Mouse (Mus musculus) brain, embryonic 18.5 days (tissue): ENCODE measurements around the gene Ntrk3.

Experiments
- DNase-seq: peaks from one replicate; pipeline ENCODE4 v3.0.0-alpha.2; 2012; ENCODE audit warnings: low read depth, low spot score

Gene Ntrk3

DNA sequence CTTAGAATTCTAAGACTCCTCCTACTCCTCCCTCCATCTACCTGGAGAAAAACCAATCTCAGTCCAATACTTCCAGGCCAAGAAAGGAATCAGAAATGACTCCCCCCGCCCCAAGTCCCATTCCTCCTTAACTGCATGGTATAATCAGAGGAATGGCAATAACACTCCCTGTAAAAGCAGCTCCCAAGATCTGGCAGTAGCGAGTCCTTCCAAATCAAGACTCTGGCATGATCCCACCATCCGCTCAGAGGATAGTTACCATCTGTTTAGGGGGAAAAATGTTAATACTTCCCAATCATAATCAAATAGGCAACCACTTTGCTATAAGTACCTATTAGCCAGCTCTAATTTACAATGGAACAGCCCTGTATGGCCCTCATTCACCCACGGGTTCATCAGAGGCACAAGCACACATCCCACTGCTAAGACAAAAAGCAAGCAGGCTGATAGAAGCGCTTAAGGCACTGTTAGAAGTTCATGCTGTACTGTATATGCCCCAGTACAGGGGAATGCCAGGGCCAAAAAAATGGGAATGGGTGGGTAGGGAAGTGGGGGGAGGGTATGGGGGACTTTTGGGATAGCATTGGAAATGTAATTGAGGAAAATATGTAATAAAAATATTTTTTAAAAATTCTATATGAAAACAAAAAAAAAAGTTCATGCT, 294.3 kb downstream of the Ntrk3 start:
- no peak for DNase-seq

DNA sequence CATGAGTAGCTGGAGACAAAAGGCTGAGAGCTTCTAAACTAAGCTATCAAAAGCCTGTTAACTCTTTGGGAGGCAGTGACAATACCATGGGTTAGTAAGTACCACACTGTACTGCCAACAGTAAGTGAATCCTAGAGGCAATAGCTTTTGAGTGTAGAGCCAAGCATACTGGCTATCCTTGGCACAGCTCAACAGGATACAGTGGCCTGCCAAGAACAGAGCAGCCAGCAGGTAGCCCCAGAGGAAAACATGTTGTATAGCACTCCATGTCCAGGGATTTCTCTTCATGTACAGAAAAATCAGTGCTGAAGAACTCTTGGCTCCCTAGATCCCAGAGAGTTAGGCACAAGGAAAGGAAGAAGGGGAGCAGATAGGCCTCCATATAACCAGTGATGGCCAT, 296.1 kb downstream of the Ntrk3 start:
- no peak for DNase-seq

DNA sequence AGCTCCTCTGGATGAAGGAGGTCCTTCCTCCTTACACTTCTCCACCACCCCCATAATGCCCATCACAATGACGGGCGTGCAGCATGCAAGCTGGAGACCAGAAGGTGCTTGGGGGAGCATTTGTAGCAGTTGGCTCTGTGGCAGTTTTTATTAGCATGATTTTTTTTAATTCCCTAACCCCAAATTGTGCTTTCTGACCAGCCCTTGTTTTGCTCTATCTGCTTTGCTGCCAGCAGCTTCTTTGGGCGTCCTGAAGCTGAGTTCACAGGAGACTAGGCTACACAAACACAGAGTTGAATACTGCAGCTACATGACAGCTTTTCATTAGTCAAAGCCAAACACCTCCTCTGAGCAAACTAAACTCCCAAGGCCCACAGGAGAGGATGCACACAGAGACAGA, 296.9 kb downstream of the Ntrk3 start:
- no peak for DNase-seq

DNA sequence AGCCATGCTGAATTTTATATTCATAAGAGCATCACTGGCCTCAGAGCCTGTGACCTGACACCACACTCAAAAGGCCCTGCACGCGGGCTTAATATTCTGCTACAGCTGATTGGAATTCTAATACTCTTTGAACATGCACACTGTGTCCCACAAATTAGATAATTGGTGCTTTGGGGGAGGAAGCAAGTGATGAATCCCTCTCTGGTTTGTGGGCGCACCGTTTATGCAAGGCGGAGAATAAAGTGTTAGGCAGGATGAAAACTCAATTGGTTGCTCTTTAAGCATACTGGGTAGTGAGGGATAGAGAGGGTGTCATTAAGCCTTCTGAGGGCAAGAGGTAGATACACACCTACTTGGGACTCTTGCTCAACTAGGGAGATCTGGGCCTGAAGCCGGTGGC, 297.3 kb downstream of the Ntrk3 start:
- DNase-seq = no peak

DNA sequence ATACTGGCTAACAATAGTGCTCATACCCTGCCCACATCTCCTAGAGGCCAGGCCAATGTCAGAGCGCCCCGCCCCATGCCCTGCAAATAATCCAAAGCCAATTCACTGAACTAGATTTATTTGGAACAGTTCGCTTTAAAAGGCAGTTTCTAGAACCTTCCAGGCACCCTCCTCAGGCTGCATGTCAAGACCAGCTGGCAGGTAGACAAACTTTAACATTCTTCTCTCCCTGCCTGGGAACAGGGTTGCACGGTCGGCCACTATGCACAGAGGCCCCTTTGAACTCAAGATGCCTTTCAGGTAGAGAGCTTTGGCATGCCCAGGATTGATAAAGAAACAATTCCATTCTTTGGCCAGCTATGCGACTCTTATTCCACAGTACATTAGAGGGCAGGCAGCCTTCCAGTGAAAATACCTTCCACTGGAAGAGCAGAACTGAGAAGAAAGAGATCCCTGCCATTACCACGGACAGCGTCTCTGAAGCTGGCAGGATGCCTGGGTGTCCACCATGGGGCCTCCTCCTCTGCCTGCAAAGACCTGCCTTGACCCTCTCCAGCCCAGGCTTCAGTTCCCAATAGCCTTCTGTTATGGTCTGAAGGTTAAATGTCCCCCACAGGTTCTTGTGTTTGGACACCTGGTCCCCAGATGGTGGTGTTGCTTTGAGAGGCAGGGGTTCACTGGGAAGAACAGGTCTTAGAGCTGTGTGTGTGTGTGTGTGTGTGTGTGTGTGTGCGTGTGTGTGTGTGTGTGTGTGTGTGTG, 298.3 kb downstream of the Ntrk3 start:
- DNase-seq = no peak

DNA sequence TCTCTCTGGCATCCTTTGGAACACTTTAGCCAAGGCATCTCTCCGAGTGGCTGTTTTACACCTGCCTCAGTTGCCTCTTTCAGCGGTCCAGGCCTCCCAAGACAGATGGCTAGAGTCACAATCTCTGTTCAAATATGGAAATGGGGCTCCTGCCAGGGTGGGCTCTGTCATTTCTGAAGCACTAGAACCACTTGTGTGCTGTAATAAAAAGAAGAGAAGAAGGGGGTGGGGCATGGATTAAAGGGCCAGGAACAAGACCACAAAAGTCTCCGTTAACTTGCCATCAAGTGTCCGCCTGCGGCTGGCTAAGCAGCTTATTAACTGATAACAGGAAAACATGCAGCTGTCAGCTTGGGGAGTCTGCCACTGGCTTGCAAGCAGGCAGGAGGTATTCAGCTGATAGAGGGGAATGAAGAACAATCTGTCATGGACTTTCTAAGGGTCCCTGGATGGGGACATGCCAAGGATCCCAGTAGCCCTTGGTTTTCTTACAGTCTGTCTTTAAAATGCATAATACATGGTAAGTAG, 304.1 kb downstream of the Ntrk3 start:
- no peak for DNase-seq

DNA sequence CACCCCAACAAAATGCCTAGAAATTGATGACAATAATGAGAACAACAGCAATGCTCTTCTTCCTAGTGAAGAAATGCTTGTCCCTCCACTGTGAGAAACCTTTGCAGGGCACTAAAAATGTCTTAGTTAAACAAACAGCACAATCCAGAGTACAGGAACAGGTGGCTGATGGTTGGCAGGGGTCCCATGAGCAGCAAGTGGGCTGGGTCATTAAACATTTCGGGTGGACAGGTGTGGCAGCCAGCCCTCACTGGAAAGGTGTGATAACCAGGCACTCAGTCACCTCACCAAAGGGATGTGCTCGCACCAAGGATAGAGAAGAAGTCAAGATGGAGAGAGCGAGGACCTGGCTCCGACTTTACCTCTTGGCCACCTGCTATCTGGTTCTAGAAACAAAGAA, 306.2 kb downstream of the Ntrk3 start:
- DNase-seq = no peak

DNA sequence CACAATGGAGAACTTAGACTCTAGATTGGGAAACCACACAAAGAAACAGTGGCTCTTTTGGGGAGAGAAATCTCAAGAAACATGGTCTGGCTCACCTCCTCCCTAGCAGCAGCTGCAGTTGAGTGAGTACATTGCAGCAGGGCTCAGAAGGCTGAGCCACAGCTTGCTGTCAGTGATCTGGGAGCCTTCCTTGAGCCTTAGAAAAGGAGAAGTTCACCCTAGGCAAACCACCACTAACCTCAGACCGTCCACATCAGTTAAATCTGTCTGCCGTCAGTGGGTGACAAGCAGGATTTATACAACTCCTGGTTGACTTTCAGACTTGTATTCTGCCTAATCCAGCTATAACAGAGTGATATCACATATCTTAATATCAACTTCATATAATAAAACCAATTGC, 325.6 kb downstream of the Ntrk3 start:
- no peak for DNase-seq

DNA sequence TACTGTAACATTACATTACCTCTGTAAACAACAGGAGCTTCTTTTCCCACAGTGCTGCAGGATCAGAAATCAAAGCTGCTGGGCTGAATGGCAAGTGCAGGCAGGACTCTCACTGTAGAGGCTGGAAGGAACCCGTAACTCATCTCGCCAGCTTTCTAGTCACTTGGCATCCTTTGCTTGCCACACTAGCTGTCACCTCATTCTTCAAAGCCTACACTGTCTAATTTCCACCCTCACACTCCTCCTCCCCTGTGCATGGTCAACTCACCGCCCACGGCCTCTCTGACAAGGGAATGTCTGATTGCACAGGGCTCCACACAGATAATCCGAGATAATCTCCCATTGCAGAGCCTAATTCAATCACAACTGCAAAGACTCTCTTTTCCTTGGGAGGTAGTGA, 327.8 kb downstream of the Ntrk3 start:
- no peak for DNase-seq

DNA sequence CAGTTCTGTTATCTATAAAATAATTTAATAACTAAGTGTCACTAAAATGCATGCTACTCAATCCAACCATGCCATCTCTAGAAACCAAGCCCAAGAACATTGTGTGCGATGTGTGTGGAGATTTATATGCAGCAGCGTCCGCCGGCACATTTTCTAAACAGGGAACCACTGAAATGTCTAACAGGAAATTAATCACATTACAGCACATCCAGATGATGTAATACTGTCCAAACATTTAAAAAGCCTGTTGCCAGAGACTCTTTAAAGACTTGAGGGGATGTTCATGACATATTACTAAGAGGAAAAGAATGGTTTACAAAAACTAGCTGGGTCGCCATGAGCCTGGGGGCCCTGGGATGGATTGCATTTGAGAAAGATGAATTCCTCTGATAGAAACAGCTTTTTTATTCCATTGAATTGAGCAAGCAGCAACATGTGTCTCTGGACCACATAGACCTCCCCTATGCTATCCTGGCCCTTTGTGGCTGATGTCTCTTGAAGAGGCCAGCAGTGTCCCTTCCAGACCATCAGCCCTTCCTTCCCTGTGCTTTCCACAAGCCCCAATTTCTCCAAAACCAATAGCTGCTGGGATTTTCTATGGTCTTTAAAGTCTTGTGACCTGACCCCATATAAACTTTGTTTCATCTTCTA, 331.0 kb downstream of the Ntrk3 start:
- no peak for DNase-seq

DNA sequence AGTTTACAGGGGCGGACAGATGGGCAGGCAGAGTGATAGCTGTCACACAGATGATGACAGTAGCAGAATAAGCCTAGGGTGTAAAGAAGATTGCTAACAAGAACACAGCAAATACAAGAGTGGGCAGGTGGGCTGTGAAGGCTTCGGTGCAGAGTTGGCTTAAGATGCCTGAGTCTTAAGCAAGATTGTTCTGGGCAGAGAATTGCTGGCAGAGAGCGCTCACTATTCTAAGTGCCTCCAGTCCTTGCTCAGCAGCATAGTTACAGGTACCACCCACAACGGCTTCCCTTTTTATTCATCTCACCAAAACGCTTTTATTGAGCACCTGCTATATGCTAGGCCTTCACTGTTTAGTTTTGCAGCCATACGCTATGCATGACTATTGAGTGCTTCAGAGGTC, 333.3 kb downstream of the Ntrk3 start:
- no peak for DNase-seq

DNA sequence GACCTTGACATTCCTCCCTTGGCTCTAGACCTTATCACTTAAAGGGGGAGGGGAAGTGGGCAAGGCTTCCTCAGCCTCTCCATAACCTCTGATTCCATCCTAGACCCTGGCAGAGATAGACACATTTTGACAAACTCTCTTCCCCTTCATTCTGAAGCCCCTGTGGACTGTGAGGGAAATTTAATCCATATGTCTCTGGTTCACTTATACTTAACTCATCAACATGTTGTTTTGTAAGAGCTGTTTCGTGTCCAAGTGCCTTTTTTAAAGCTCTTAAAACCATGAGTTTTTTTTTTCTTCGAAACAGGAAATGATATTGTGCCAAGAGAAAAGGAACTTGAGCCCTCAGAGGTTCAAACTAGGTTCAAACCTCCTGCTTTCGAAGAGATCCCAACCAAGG, 335.3 kb downstream of the Ntrk3 start:
- no peak for DNase-seq

DNA sequence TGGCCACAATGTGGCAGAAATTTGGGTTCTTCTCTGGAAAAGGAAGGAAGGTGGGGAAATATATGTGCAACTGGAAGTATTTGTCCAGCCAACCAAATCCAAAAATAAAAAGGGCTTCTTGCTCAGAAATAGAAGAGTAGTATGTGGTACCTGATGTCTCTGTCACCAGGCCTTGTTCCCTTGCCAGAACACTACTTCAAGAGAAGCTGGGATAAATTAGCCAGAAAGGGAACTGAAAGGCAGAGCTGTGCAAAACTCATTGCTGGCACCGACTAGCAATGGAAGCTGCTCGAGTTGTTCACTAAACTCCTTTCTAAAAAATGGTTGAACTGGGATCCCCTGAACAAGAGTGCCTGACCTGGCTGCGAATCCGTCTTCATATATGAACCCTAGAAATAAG, 337.6 kb downstream of the Ntrk3 start:
- no peak for DNase-seq

DNA sequence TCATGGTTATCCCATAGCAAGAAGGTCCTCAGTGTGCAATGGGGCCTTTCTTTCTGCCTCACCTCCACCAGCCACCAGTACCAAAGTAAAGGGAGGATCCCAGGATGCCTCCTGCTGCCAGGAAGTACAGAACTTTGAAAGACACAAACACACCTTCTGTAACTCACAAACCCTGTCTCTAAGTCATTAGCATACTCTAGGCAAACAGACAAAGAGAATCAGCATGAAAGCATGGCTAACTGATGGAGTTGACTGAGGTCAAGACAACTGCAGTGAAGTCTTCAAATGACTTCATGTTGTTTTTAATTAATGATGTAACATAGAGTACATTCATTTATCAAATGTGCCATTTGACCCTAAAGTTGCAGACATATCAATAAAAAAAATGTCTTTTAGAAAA, 339.4 kb downstream of the Ntrk3 start:
- DNase-seq = no peak

DNA sequence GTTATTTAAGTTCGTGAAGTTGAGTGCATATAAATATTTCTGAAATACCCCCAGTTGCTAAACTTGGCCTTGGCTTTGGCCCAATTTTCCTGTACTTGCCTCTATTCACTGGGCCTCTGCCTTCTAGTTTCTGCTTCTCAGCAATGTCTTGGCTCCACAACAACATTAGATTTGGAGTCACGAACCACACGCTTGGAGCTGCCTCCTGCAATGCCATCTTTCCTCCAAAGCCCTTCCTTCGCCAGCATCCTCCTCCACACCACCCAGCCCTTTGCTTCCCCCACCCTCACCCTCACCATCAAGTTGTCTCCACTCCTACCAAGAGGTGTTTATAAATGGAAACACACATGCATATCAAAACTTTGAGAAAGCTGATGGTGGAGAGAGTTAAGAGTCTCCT, 340.6 kb downstream of the Ntrk3 start:
- no peak for DNase-seq

DNA sequence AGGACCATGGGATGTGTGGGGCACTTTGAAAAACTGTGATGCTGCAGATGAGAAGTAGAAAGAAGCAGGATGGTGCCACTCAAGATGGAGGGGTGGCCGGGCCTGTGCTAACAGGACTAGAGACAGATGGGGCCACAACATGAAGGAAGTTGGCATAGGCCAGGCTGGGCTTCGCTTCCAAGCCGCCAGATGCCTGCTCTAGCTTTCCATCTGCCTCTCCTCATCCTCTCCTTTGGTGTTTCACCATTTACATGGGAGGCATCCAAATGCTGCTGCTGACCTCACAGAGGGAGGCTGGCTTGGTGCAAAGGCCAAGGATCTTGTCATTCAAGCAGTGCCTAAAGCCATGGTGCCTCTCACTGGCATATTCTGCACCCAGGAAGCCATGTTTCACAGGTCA, 347.8 kb downstream of the Ntrk3 start:
- DNase-seq = no peak

DNA sequence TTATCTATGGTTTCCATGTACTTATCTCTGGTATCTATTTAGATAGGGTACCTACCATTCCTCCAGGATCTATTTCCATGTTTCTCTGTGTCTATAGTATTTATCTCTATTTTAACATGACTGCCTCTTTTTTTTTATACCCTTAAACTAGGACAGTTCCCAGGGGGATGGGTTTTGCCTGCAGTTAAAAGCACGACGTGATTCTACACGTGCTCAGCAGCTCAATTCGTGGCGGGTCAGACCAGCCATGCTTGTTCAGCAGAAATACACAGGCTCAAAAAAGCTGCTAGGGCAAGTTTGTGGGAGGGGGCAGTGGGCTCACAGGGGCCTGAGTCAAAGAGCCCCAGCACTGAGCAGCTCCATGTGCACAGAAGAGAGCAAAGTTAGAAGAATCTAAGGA, 349.7 kb downstream of the Ntrk3 start:
- DNase-seq = no peak

DNA sequence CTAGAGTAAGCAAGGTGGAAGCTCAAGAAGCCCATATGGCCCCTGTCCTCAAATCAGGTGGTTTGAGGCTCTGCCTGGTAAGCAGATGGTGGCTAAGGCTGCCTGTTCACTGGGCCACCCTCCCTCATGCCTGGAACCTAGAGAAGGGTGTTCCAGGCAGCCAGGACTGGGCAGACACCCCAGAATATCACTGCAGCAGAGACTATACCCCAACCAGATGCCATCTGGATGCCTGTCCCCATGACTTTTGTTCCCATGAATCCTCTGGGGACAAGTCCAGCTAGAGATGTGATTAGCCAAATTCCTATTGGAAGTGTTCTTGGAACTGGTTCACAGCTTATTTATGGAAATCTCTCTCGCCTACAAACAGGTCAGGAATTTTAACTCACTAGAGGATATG, 351.8 kb downstream of the Ntrk3 start:
- DNase-seq = peak; percentile 22

DNA sequence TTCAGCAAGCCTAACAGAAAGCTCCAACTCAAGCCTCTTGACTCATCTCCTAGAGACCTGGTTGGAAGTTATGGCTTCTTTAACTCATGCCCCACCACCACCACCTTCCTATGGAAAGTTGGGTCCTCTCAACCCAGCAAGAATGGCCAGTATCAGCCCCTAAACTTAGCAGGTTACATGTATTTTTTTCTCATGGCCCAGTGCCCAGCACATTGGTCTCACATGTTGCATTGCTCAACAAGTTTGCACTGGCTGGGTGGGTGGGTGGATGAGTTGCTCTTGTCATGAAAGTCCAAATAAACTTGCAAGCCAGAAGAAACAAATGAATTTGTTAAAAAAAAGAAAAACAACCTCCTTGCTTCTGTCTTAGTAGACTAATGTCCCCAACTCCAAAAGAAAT, 353.7 kb downstream of the Ntrk3 start:
- DNase-seq = no peak

DNA sequence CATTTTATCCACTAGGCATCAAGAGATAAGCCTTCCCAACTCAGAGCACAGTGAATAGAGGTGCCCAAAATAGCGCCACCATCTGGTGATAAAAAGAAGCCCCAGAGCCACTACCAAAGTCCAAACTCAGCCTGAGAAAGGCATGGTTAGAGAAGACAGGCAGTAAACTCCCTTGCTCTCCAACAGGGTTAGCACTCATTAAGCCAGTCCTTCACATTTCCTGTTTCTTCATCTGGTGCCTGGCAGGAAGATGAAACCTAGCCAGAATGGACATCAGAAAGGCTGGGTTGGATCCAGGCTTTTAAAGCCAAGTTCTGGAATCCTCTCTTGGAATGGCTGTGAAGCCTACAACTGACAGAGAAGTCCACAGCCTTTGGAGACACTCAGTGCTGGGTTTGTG, 355.7 kb downstream of the Ntrk3 start:
- DNase-seq = no peak

DNA sequence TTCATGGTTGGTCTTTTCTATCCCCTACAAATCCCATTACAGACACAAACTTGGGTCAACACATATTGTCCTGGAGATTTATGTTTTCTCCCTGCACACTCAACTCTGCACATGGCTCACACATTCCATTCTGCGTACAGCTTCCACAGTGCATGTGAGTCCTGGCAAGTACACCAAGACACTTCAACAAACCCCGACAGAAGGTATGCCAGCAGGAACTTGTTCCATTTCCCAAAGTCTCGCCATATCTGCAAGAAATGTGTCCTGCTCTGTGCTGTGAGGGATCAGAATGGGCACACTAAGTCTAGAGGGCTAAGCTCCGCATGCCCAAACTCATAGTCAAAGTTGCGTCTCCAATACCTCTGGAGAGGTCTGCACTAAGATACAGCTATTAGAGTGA, 358.0 kb downstream of the Ntrk3 start:
- DNase-seq = no peak

DNA sequence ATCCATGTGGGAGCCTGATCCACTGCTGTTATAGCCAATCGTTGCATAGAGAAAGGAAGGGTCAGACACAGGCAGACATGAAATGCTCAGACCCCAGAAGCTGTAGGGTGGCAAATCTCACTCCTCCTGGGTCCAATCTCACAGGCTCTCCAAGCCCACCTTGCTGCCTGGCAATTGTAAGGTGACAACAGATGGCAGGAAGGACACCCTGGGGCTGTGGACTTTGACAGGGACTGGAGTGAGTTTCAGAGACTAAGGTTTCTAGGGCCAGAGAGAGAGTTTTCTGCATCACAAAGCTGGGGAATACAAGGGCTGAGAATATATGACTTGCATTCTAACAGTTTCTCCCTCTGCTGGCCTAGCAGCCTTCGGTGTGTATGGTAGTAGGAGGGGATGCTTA, 359.5 kb downstream of the Ntrk3 start:
- DNase-seq = no peak

DNA sequence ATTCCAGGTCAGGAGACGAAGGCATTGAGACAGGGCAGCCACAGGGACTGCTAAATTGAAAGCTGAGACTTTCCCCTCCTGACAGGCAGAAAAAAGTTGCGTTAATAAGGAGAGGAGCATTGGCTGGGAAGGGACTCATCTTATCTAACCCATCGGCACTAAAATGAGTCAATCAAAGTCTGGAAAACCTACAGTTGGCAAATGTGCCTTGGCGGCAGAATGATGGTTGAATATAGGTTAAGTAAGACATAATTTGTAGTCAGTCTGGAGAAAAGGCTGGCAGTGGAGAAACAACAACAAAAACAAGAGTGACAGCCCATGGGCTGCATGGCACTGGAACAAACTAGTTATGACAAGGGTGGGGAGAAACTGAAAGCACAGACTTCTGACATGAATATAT, 360.9 kb downstream of the Ntrk3 start:
- DNase-seq = no peak
